Mouse (Mus musculus) megakaryocyte, embryonic 14.5 days (primary cell): ENCODE results near the gene Ush1g. TPM values are rescaled to one million over a fixed set of nuclear protein-coding genes. Genes with fewer than 3 reads are reported as not detected.
A peak's percentile ranks its signal among the peaks of the same experiment; 100 is the strongest.

ENCODE experiments used
- H3K27me3 ChIP-seq: replicated peaks from 2 replicates; pipeline ENCODE3; 2012; ENCODE audit warnings: inconsistent platforms
- H3K36me3 ChIP-seq: replicated peaks from 2 replicates; pipeline ENCODE3; 2012; ENCODE audit warnings: low read length, inconsistent platforms, mixed read lengths
- H3K4me1 ChIP-seq: 2 replicates; pipeline ENCODE4 v1.6.1; 2012; ENCODE audit warnings: inconsistent platforms
- H3K4me3 ChIP-seq: replicated peaks from 2 replicates; pipeline ENCODE3; 2012; ENCODE audit warnings: moderate library complexity, mild to moderate bottlenecking, inconsistent platforms
- H3K9me3 ChIP-seq: 2 replicates; pipeline ENCODE4 v1.6.1; 2012; ENCODE audit warnings: inconsistent platforms
- FLI1 ChIP-seq: IDR thresholded peaks from 2 replicates; pipeline ENCODE4 v1.6.1; 2012; ENCODE audit warnings: low read length, inconsistent platforms, mixed read lengths
- GATA1 ChIP-seq: IDR thresholded peaks from 3 replicates; pipeline ENCODE4 v1.6.1; 2012; ENCODE audit warnings: mixed read lengths, low read length, inconsistent platforms, borderline replicate concordance
- polyA plus RNA-seq: library from polyadenylated mRNA; stranded (reverse); fragments of >175 nt; gene quantifications from 2 replicates; pipeline ENCODE4 v1.2.3, GENCODE M21; 2012; ENCODE audit warnings: low replicate concordance; ENCODE audit not compliant: insufficient read depth

Gene Ush1g
- polyA plus RNA-seq, 1 experiment, result not detected

DNA sequence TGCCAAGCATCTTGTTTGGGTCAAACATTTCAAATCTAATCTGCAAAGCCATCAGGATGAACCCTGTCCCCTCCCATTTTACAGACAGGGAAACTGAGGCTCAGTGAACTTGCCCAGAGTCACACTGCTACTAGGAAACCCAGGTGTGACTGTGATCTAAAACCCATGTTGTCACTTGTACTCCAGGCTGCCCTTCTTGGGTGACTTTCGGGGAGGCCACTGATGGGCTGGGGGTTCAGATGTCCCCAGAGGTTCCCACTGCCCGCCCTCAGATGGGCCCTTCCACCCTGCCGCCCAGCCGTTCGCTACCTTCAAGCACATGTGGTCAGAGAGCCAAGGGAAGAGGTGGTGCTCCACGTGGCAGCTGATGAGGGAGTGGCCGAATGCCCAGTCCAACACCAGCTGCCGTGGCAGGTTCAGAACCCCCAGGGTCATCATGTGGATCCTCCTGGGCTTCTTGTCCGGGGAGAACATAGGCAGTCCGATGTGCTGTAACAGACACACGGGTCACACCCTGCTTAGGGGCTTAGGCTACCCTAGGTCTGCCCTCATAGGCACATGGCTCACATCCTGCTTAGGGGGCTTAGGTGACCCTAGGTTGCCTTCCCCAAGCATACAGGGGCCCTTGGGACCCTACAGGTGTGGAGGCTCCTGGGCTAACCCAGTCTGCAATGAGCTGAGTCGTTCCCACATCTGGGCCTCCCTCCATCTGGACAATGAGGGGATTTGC lies 37.8 kb downstream of the Ush1g start:
- H3K36me3 ChIP-seq, result no peaks in the 10 kb centered on the region
- H3K27me3 ChIP-seq, result peaks cover 45% of the 10 kb centered on the region
- no peaks in the 10 kb centered on the region for H3K9me3 ChIP-seq
- TF ChIP-seq GATA1 (no peak), FLI1 (no peak)
- H3K4me1 ChIP-seq, result peaks cover 45% of the 10 kb centered on the region
- H3K4me3 ChIP-seq, result no peak overlapping the region

DNA sequence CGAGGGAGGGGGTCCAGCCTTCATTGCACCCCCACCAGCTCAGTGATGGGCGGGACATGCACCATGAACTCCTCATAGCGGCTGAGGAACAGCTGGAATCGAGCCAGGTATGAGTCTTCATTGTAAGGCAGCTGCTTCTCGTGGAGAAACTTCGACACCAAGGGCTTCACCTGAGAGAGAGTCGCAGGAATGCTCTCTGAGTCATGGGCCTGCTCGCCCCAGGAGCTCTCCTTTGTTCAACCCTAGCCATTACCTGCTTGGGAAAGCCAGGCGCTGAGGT lies 38.4 kb downstream of the Ush1g start:
- Histone ChIP-seq H3K9me3 (no peaks in the 10 kb centered on the region), H3K4me3 (no peak overlapping the region), H3K36me3 (no peaks in the 10 kb centered on the region), H3K27me3 (peaks cover 43% of the 10 kb centered on the region), H3K4me1 (peaks cover 51% of the 10 kb centered on the region)
- TF ChIP-seq FLI1, result no peak
- TF ChIP-seq GATA1, result no peak

DNA sequence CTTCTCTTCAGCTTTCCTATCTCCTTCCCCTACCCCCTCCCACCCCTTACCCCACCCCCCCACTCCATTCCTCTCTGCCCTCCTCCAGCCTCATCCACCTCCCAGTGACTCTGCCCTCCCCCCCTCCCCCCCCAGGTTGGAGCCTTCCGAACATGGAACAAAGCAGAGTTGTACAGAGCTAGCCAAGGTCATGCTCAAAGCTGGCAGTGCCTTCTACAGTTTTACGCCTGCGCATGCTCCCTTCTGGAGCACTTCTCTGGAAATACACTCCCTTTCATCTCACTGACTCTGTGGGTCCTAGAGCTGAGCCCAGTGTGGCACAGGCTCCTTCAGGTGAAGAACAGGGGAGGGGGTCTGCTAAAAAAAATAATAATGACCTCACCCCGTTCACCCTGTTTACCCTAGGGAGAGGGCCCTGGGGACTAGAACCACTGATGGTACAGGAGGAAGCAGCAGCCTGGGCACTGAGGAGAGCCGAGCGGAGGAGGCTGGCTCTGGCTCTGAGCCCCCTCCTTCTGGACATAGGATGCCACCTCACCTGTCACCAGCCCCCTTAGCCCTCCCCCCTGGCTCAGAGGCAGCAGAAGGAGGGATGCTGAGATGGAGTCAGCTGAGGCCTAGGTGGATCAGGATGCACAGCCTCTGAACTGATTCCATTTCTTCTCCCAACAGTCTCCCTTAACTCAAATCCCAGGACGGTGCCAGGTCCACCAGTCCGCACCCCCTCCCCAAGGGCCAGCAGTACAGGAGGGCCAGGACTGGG lies 38.9 kb downstream of the Ush1g start:
- Histone ChIP-seq H3K4me1 (peaks cover 57% of the 10 kb centered on the region), H3K9me3 (no peaks in the 10 kb centered on the region), H3K4me3 (no peak overlapping the region), H3K36me3 (no peaks in the 10 kb centered on the region), H3K27me3 (peaks cover 38% of the 10 kb centered on the region)
- TF ChIP-seq FLI1, result no peak
- TF ChIP-seq GATA1, result no peak

DNA sequence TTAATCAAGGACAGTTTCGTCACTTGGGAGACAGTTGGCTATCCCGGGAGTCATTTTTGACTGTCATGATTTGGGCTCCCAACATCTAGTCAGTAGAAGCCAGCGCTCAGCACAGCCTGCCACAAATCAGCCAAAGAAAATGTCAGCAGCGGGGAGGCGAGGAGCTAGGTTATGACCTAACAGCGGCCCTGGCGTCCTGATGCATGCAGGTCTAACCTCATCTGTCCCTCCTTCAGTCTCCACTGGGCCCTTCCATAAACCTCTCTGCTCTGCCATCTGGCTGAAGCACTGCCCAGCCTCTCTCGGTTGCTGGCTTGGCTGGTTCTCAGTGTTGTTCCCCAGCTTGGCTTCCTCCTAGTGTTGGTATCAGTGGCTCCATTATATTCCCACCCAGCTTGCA lies 39.5 kb downstream of the Ush1g start:
- TF ChIP-seq FLI1 (no peak), GATA1 (no peak)
- Histone ChIP-seq H3K9me3 (no peaks in the 10 kb centered on the region), H3K36me3 (no peaks in the 10 kb centered on the region), H3K27me3 (peaks cover 35% of the 10 kb centered on the region), H3K4me3 (no peak overlapping the region), H3K4me1 (peaks cover 58% of the 10 kb centered on the region)

DNA sequence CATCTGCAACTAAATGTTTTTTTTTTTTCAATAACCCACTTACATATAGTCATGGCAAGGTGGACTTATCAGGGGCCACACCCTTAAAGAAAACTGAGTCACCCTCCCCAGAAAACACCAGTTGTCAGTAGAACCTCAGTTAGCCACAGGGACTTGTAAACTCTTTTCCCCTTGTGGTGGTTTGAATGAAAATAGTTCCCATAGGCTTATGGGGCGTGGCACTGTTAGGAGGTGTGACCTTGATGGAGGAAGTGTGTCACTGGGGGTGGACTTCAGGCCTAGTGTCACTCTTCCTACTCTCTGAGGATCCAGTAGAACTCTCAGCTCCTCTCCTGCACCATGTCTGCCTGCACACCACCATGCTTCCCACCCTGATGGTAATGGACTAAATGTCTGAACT lies 42.1 kb downstream of the Ush1g start:
- H3K4me1 ChIP-seq, result peaks cover 59% of the 10 kb centered on the region
- H3K4me3 ChIP-seq, result no peak overlapping the region

DNA sequence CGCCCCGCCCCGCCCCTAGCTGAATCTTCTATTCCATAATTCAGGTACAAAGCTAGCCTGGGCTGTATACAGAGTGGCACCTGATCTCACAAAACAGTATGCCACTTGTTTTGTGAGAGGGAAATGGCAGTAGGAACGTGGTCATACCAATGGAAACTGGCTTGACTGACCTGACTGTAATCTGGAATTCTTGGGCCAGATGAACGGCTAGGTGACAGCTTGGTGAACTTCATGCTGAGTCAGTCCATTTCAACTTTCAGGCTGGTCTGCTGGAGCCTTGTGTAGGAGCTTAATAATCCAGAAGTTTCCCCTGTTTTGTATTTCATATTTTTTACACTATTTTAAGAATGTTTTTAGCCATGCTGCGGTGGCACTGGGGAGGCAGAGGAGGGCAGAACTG lies 43.7 kb downstream of the Ush1g start:
- H3K9me3 ChIP-seq, result no peaks in the 10 kb centered on the region
- H3K4me3 ChIP-seq, result peak overlapping the region; percentile 95
- peaks cover 5% of the 10 kb centered on the region for H3K27me3 ChIP-seq
- peaks cover 12% of the 10 kb centered on the region for H3K36me3 ChIP-seq
- TF ChIP-seq GATA1 (no peak), FLI1 (no peak)
- H3K4me1 ChIP-seq, result peaks cover 68% of the 10 kb centered on the region

More for the DNA sequence above, 42.1 kb downstream of the Ush1g start:
- H3K27me3 ChIP-seq, result peaks cover 20% of the 10 kb centered on the region
- peaks cover 2% of the 10 kb centered on the region for H3K36me3 ChIP-seq
- no peak for TF ChIP-seq FLI1
- TF ChIP-seq GATA1, result no peak
- no peaks in the 10 kb centered on the region for H3K9me3 ChIP-seq

DNA sequence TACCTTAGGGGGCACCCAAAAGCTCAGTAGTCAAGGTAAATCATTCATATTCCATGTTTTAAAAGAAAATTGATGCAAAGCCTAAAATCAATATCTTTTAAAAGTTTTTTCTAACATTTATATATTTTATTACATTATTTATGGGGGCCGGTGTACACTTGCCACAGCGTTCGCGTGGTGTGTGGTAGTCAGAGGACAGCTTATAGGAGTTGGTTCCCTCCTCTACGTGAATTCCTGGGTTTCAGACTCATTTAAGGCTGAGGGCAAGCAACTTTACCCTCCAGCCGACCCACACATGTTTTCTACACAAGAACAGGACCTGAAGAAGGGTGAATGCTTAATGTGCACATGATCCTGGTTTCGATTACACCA lies 44.3 kb downstream of the Ush1g start:
- peaks cover 74% of the 10 kb centered on the region for H3K4me1 ChIP-seq
- peak overlapping the region; percentile 95 for H3K4me3 ChIP-seq
- TF ChIP-seq FLI1 (no peak), GATA1 (no peak)
- peaks cover 18% of the 10 kb centered on the region for H3K36me3 ChIP-seq
- no peaks in the 10 kb centered on the region for H3K27me3 ChIP-seq
- H3K9me3 ChIP-seq, result no peaks in the 10 kb centered on the region

DNA sequence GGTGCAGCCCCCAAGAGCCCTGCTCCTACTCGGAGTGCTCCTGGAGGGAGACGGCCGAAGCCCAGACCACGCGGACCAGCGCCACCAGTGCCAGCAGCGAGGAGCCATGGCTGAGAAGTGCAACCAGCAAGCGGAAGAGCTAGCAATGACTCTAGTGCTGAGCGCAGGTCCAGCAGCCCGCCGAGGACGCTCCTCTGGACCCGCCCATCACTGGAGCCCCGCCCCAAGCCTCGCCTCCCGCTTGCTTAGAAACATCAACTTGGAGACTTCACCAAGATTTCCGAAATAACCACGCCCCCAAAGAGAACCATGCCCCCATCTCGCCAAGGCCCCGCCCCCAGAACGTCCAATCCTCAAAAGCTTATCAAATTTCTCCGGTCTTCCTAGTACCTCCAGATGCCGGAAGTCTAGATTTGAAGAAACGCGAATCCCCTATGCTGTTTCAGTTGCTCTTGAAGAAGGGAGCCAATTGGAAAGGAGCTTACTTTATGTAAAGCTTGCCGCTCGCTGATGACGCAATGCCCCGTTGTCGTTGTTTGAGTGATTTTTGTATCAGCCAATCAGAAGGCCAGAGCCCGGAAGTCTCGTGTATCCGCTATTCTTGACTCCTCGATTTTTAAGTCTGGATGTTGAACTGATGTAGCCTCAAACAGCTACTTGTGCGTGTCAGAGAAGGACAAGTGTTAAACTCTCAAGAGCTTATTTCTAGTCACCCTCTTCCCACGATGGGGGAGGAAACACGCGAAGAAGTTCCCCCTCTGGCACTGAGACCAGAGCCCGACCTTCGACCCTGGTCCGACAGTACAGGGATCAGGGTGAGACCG lies 44.8 kb downstream of the Ush1g start, which contains the start of gene Fdxr:
Fdxr (minus strand) TSS at position 271 of the 824 bp plus-strand sequence.
- peak; percentile 19; the same call in 1 of the 3 replicates for TF ChIP-seq GATA1
- TF ChIP-seq FLI1, result 0 out of 2 replicates have a peak, but pooled peaks have one; percentile 14
- H3K9me3 ChIP-seq, result no peaks in the 10 kb centered on the region
- peaks cover 68% of the 10 kb centered on the region for H3K4me1 ChIP-seq

DNA sequence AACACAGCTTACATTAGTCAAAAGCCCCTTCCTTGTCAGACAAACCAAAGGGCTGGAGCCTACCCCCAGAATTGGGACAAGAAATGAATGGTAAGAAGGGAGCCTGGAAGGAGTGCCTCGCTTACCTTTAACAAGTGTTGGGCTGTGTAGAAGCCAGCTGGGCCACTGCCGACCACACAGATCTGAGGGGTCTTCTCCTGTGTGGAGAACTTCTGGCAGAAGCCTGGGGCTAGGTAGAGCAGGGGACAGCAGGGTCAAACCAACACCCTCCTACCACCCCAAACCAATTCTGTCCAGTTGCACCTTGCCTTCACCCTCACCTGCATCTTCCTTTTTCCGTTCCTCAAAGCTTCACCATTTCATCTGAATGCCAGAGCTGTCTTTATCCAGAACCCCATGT lies 45.9 kb downstream of the Ush1g start:
- no peaks in the 10 kb centered on the region for H3K9me3 ChIP-seq
- TF ChIP-seq GATA1 (no peak), FLI1 (no peak)
- H3K4me3 ChIP-seq, result peak overlapping the region; percentile 95
- peaks cover 60% of the 10 kb centered on the region for H3K4me1 ChIP-seq
- peaks cover 34% of the 10 kb centered on the region for H3K36me3 ChIP-seq
- H3K27me3 ChIP-seq, result no peaks in the 10 kb centered on the region

More for the DNA sequence above, 44.8 kb downstream of the Ush1g start, which contains the start of gene Fdxr:
- Histone ChIP-seq H3K4me3 (peak within 1 kb of the TSS; percentile 95), H3K27me3 (no peaks in the 10 kb centered on the region), H3K36me3 (peaks cover 24% of the 10 kb centered on the region)
